Mouse (Mus musculus) kidney, adult 2 months (tissue): Measurements from ENCODE around the gene Hist2h2be.

Source experiments
- CTCF ChIP-seq: fragments of 200-500 bp; conservative IDR thresholded peaks from 2 replicates; pipeline ENCODE4 v1.5.1; 2011; ENCODE audit warnings: low read depth, mild to moderate bottlenecking, control low read depth, low read length, moderate library complexity, mixed read lengths; ENCODE audit not compliant: insufficient read depth, insufficient read length
- POLR2A ChIP-seq: fragments of 200-500 bp; IDR thresholded peaks from one replicate; pipeline ENCODE4 v1.6.1; 2011; ENCODE audit warnings: low read depth, low read length, control low read depth

GRCm38 (mm10) chr3:96266132-96266710 lies 45.3 kb downstream of the Hist2h2be start:
- no peak for TF ChIP-seq CTCF
- no peak for TF ChIP-seq POLR2A
